Mouse (Mus musculus) lung, embryonic 14.5 days (tissue): ENCODE results near the gene Kbtbd13. TPM values are rescaled to one million over a fixed set of nuclear protein-coding genes. Genes with fewer than 3 reads are reported as not detected.

ENCODE experiments used
- ATAC-seq: fragments of 200-750 bp; cut with Nextera tagmentation; 2 replicates; pipeline ENCODE4 v1.8.0; 2017; ENCODE audit warnings: mild to moderate bottlenecking, moderate TSS enrichment, moderate library complexity; ENCODE audit not compliant: insufficient read depth
- DNase-seq: peaks from one replicate; pipeline ENCODE4 v3.0.0-alpha.2; 2015
- H3K27ac ChIP-seq: fragments of 300-500 bp; sonication (generic); 2 replicates; pipeline ENCODE4 v1.5.1; 2014; ENCODE audit warnings: low read depth, mild to moderate bottlenecking, moderate library complexity
- H3K27me3 ChIP-seq: fragments of 300-500 bp; sonication (generic); 2 replicates; pipeline ENCODE4 v1.6.1; 2014; ENCODE audit warnings: low read length, control low read depth; ENCODE audit not compliant: insufficient read depth
- H3K36me3 ChIP-seq: fragments of 300-500 bp; sonication (generic); 2 replicates; pipeline ENCODE4 v1.6.1; 2014; ENCODE audit warnings: control low read depth; ENCODE audit not compliant: insufficient read depth
- H3K4me1 ChIP-seq: fragments of 300-500 bp; sonication (generic); 2 replicates; pipeline ENCODE4 v1.6.1; 2014; ENCODE audit warnings: antibody characterized with exemption, control low read depth; ENCODE audit not compliant: insufficient read depth
- H3K4me2 ChIP-seq: fragments of 300-500 bp; sonication (generic); 2 replicates; pipeline ENCODE4 v1.6.1; 2014; ENCODE audit warnings: mild to moderate bottlenecking
- H3K4me3 ChIP-seq: fragments of 300-500 bp; sonication (generic); 2 replicates; pipeline ENCODE4 v1.5.1; 2014; ENCODE audit warnings: low read depth, low read length
- H3K9ac ChIP-seq: fragments of 300-500 bp; sonication (generic); 2 replicates; pipeline ENCODE4 v1.6.1; 2014
- H3K9me3 ChIP-seq: fragments of 300-500 bp; sonication (generic); 2 replicates; pipeline ENCODE4 v1.6.1; 2016; ENCODE audit warnings: low read depth, low read length, control low read depth
- CTCF ChIP-seq: IDR thresholded peaks from 2 replicates; pipeline ENCODE4 v1.5.1; 2016; ENCODE audit warnings: antibody characterized with exemption, low read depth
- WGBS: fragments of 180-500 bp; shearing (Covaris S2); extraction: QIAGEN DNeasy Blood & Tissue Kit; methylation state at CpG from one replicate; pipeline ENCODE4 v1.1.7; 2014; 5-methylcytosine and 5-hydroxymethylcytosine counted together
- polyA plus RNA-seq: library from polyadenylated mRNA; unstranded; fragments of >200 nt; fragmentation: Nextera tagmentation; extraction: Ambion mirVana; gene quantifications from 2 replicates; pipeline ENCODE4 v1.2.1, GENCODE M21; 2014

Gene Kbtbd13
- polyA plus RNA-seq, 1 experiment from 2014 or later = 4.5 TPM

DNA sequence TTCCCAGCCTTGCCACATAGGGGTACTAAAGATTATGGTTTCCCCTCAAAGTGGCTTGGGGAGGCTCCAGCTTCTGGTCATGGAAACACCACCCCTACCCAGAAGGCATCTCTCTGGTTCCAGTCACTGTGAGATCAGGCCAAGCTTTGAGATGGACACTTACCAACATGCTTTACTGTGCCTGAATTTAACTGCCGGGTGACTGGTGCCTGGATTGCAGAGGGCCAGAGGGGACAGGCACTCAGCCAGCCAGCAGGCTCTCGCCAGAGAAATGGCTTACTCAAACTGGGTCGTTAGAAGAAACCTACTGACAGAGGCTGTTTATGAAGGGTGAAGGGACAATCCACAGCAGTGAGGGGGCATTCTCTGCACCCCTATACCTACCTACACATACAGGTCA, 7.2 kb downstream of the Kbtbd13 start:
- WGBS = 22% methylated on average over 3 of the region's 3 CpGs
- no peak for TF ChIP-seq CTCF
- H3K9me3 ChIP-seq = no peaks in the 10 kb centered on the region
- H3K27ac ChIP-seq = peak overlapping the region; percentile 34; the same call in 1 of the 2 replicates
- ATAC-seq (no peak), DNase-seq (peak; percentile 65)
- peaks cover 45% of the 10 kb centered on the region for H3K4me1 ChIP-seq
- H3K27me3 ChIP-seq = no peaks in the 10 kb centered on the region
- no peak overlapping the region for H3K4me2 ChIP-seq
- no peak overlapping the region for H3K9ac ChIP-seq
- H3K36me3 ChIP-seq = no peaks in the 10 kb centered on the region
- H3K4me3 ChIP-seq = no peak overlapping the region

GRCm38 (mm10) chr9:65382751-65383097, 8.7 kb downstream of the Kbtbd13 start:
- Histone ChIP-seq H3K4me3 (no peak overlapping the region), H3K9me3 (no peaks in the 10 kb centered on the region), H3K27ac (0 out of 2 replicates have a peak overlapping the region, but pooled peaks have one; percentile 42), H3K9ac (no peak overlapping the region; the same call in 1 of the 2 replicates), H3K27me3 (no peaks in the 10 kb centered on the region), H3K4me2 (no peak overlapping the region), H3K4me1 (peaks cover 45% of the 10 kb centered on the region), H3K36me3 (no peaks in the 10 kb centered on the region)
- DNase-seq = no peak
- ATAC-seq = no peak
- 41% methylated on average over 3 of the region's 3 CpGs for WGBS
- TF ChIP-seq CTCF = no peak

- DNase-seq = no peak
- no peak for TF ChIP-seq CTCF
- H3K27me3 ChIP-seq = no peaks in the 10 kb centered on the region
- no peak for ATAC-seq
- H3K9me3 ChIP-seq = no peaks in the 10 kb centered on the region
- WGBS = 63% methylated on average over 6 of the region's 6 CpGs
- H3K4me3 ChIP-seq = no peak overlapping the region
- H3K27ac ChIP-seq = peak overlapping the region; percentile 63; the same call in 1 of the 2 replicates
- no peak overlapping the region; the same call in 1 of the 2 replicates for H3K9ac ChIP-seq
- H3K36me3 ChIP-seq = no peaks in the 10 kb centered on the region
- H3K4me1 ChIP-seq = peaks cover 41% of the 10 kb centered on the region
- H3K4me2 ChIP-seq = no peak overlapping the region
These were observed 9.3 kb downstream of the Kbtbd13 start for GRCm38 (mm10) chr9:65382031-65382750.

DNA sequence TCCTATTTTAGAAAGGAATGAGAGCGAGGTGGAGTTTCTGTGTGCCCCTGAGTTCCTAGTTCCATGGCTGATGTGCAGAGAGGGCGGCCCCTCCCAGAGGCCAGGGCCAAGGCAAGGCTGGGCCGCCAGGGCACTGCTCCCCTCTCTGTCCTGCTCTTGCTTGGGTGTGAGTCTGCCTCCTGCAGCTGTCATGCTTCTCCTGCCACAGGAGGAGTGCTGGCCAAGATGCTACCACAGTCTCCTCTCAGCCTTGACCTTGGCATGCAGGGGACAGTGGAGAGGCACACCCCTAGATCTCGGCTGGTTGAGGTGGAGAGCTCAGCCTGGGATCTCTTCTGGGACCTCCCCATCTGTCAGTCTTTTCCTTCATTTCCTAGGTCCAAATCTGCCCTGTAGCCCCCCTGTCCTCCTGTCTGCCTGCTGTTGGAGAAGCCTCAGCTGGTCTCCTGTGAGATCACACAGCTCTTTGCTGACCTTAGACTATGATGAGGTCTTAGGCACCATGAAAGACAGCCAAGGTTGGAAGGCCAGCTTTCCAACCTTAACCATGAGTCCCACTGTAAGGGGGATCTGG, 10.3 kb downstream of the Kbtbd13 start:
- no peak for TF ChIP-seq CTCF
- peak; percentile 48 for ATAC-seq
- no peak overlapping the region for H3K4me3 ChIP-seq
- peak overlapping the region; percentile 63; the same call in 1 of the 2 replicates for H3K27ac ChIP-seq
- no peak for DNase-seq
- H3K4me2 ChIP-seq = no peak overlapping the region
- H3K4me1 ChIP-seq = peaks cover 40% of the 10 kb centered on the region
- WGBS = 42% methylated on average over 4 of the region's 4 CpGs
- no peak overlapping the region for H3K9ac ChIP-seq
- H3K9me3 ChIP-seq = no peaks in the 10 kb centered on the region
- H3K36me3 ChIP-seq = 0 out of 2 replicates have a peak, but pooled peaks cover 2% of the 10 kb centered on the region
- no peaks in the 10 kb centered on the region for H3K27me3 ChIP-seq

- Histone ChIP-seq H3K4me1 (0 out of 2 replicates have a peak, but pooled peaks cover under 1% of the 10 kb centered on the region), H3K9ac (no peak overlapping the region), H3K4me2 (no peak overlapping the region), H3K4me3 (no peak overlapping the region), H3K27me3 (no peaks in the 10 kb centered on the region), H3K36me3 (peaks cover 6% of the 10 kb centered on the region; the same call in 1 of the 2 replicates), H3K9me3 (no peaks in the 10 kb centered on the region), H3K27ac (peak overlapping the region; percentile 79)
- DNase-seq = peak; percentile 71
- ATAC-seq = peak; percentile 61
- TF ChIP-seq CTCF = 0 out of 2 replicates have a peak, but pooled peaks have one; percentile 15
- WGBS = 68% methylated on average over 9 of the region's 9 CpGs
These were observed 16.1 kb downstream of the Kbtbd13 start for GRCm38 (mm10) chr9:65375163-65375934.

GRCm38 (mm10) chr9:65374468-65375162, 16.8 kb downstream of the Kbtbd13 start:
- TF ChIP-seq CTCF = no peak
- H3K9me3 ChIP-seq = no peaks in the 10 kb centered on the region
- peak overlapping the region; percentile 79; the same call in 1 of the 2 replicates for H3K27ac ChIP-seq

More at GRCm38 (mm10) chr9:65374468-65375162, 16.8 kb downstream of the Kbtbd13 start:
- no peak overlapping the region for H3K4me3 ChIP-seq
- H3K27me3 ChIP-seq = no peaks in the 10 kb centered on the region
- peaks cover 6% of the 10 kb centered on the region; the same call in 1 of the 2 replicates for H3K36me3 ChIP-seq
- DNase-seq (no peak), ATAC-seq (no peak)
- H3K4me1 ChIP-seq = no peaks in the 10 kb centered on the region
- no peak overlapping the region for H3K4me2 ChIP-seq
- no peak overlapping the region for H3K9ac ChIP-seq
- WGBS = 69% methylated on average over 5 of the region's 5 CpGs
